Mouse (Mus musculus): Measurements from ENCODE around the gene Ccdc144b.

DNA sequence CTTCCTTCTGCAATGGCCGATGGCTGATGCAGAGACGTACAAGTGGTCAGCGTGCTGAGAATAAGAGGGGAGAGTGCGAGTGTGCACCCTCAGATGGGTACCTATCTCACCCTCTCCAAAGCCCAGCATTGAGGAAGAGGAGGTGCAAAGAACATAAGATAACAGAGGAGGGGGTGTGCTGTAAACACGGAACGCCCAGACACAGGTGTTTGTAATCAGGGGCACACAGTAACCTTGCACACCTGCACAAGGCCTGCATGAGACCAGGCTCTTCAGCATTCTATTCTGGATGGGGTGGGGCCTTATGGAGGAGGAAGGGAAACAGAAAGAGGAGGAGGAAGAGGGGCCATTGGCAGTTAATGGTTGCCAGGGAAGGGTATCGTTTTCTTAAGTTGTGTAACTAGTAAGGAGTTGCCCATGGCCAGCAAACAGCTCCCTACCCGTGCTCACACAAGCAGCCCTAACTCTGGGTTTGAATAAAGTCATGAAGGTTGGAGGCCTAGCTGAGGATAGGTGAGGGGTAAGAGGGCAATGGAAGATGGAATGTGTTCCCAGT lies 85.9 kb downstream of the Ccdc144b start:
- no peak for TF ChIP-seq CTCF (IDR thresholded peaks at IDR 0.05; ENCODE audit: control insufficient read depth, insufficient read depth, insufficient read length)
- TF ChIP-seq CEBPB (IDR thresholded peaks at IDR 0.05; ENCODE audit: low read depth) = no peak
- no peak for TF ChIP-seq USF1 (IDR thresholded peaks at IDR 0.05; ENCODE audit: low read depth)
- TF ChIP-seq MYOG (IDR thresholded peaks at IDR 0.05; ENCODE audit: control insufficient read depth, extremely low read depth, insufficient read length) = no peak
